Mouse (Mus musculus) gastrocnemius, postnatal 25 days (tissue): Measurements from ENCODE around the gene a. TPM values are rescaled to one million over a fixed set of nuclear protein-coding genes. Genes with fewer than 3 reads are reported as not detected.
"Not testable (repeated sequence)": the region's sequence is repeated elsewhere in the genome, so short reads cannot be mapped to it uniquely, and the experiment has no call there.

ENCODE experiments used
- DNase-seq: peaks from one replicate; pipeline ENCODE4 v3.0.0; 2022
- total RNA-seq, 2 experiments: library from RNA; stranded (reverse); gene quantifications; 1 replicate in 1 of 2; 2 replicates in 1 of 2; pipeline ENCODE4 v1.2.3; 2021

Gene a
- total RNA-seq, 2 experiments from 2014 or later: not detected

DNA sequence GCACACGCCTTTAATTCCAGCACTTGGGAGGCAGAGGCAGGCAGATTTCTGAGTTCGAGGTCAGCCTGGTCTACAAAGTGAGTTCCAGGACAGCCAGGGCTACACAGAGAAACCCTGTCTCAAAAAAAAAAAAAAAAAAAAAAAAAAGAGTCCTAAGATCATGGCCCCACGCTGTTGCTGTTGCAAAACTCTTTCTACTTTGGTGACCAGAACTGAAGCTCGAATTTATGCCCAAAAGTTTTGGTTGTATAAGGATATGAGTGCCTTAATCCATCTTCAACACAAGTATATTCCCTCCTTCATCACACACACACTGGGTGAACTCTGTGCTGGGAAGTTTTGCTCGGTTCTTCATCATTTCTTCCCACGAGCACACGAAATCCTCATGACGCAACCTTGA is 262.3 kb downstream of the a start:
- DNase-seq: not testable (repeated sequence)

DNA sequence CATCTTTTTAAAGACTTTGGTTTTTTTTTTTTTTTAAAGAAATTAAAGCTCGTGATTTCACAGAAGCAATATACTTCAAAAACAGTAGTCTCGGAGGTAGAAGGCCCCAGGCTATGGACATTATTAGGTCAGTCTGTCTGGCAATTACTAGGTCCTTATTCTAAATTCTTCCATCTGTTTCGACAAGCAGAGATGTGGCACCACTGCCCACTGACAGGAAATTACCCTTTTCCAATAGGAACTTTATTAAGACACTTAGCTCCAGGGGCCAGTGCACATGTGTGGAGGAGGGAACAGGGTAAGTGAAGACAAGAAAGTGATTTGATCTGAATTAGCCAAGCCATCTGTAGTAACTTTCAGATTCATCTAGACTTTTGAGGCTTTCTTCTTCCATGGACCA is 263.5 kb downstream of the a start:
- DNase-seq: no peak

DNA sequence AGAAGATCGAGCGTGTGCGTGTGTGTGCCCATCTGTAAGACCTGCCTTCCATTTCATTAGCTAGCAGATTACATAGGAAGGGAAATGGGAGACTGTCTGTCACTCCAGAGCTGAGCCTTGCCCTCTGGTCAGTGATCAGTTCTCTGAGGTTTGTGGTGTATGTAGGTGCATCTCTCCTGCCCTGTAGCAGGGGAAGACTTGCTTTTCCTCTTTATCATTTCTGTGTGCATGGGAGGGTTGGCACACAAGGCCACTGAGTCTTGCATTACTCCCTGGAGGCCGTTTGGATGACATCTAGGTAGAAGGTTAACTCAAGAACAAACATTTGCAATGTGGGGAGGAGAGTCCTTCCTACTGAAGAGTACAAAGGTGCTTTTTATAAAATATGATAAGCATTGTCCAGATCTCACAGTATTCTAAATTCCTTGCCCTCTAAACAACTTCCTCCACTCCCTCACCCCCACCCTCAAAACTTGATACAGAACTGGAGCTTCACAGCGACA is 264.9 kb downstream of the a start:
- no peak for DNase-seq

DNA sequence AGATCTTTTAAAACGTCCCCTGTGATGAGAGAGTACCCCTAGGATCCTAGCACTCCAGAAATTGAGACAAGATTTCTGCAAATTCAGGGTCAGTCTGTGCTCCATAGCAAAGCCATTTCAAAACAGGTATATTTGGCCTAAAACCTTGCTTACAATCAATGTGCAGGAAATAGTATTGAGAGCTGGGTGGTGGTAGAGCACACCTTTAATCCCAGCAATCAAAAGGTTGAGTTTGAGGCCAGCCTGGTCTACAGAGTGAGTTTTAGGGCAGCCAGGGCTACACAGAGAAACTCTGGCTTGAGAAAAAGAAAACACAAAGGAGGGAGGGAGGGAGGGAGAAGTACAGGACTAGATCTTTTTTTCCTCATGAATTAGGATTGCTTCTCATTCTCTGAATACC is 266.2 kb downstream of the a start:
- DNase-seq: no peak

DNA sequence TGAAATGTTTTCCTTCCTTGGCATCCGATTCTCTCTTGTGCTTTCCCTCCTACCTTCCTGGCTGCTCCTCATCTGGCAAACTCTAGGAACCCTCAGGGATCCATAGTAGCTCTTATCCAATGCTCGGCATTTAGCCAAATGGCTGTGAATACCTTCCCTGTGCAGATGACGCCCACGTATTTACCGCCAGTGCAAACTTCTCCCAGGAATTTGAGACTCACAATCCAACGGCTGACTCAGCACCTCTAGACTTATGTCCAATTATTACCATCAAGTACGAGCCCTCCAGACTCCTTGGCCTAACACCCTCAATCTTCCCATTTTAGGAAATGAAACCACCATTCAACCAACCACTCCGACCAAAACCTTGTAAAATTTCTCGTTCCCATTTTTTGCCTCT is 279.8 kb downstream of the a start:
- DNase-seq: no peak

DNA sequence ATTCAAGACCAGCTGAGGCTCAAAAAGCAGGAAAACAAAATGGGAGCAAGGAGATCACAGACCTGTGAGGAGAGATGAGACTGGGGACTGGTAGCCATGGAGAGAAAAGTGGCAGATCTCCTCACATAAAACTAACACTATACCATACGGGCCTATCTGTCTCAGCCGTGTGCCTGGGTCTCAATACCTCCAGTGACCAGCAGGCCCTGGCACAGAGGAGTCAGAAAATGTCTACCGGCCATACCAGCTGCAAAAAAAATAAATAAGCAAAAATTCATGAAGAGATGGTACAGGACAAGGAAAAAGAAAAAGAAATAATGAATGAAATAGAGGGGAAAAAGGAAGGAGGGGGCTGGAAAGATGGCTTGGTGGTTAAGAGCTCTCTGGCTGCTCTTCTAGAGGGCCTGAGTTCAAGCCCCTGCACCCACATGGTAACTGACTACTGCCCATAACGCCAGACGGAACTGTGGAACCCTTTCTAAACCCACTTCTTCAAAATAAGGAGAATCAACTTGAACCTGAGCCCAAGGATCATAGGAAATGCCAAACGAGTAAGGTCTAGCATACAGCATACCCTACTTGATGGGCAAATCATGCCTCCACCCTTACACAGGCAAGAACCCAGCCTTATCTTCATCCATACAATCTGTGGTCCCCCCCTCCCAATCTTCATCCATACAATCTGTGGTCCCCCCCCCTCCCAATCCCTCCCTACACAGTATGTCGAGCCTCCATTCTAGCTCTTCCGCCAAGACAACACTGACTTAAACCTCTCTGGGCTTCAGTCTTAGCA is 281.3 kb downstream of the a start:
- no peak for DNase-seq

DNA sequence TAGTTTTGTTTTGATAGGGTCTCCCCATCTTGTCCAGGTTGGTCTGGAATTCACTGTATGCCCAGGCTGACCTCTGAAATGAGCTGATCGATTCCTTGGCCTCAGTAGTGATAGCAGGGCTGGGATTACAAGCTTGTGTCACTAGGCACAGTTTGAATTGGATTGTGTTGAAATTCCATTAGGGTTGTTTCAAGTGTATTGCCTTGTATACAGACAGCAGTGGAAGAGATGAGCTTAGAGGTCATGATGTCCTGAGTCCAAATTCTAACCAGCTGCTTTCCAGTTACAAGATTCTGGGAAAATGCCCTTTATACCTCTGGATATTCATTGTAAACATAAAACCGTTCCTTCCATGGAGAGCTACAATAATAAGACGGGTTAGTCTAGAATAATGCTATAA is 282.1 kb downstream of the a start:
- DNase-seq: no peak

DNA sequence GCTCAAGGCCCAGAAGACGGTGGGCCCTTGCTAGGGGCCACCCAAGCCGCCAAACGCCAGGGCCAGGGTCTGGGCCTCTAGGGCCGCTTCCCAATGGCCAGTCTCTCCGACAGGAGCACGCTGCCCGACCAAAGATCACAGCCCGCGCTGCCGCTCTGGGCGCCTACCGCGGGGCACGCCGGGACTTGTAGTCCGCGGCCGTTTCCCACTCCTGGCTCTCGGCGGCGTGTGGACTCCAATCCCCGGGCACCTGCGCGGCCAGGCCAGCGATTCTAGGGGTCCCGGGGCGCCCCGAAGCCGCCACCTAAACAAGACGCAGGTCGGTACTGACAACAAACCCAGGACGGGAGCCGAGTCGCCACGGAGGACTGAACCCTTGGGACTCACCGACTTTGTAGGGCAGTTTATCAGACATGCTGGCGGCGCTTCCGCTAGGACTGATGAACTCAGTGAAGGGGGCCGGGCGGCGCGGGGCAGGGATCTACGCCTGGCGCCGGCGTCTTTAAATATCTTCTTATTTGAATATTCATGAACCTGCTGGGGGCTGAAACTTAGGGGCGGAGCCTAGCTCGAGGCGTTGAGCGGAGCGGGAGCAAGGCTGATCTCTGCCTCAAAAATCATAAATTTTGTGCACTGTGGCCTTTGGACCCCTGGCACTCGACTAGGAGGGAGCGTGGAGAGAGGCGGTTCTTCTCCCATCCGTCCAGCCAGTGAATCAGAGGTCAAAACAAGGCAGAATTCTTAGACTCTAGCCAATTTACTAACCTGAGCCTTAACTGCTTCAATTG is 283.0 kb downstream of the a start, which contains the start of gene Ahcy:
TSS of gene Ahcy (minus strand) at position 520 of the 788 bp plus-strand sequence.
- peak; percentile 91 for DNase-seq

DNA sequence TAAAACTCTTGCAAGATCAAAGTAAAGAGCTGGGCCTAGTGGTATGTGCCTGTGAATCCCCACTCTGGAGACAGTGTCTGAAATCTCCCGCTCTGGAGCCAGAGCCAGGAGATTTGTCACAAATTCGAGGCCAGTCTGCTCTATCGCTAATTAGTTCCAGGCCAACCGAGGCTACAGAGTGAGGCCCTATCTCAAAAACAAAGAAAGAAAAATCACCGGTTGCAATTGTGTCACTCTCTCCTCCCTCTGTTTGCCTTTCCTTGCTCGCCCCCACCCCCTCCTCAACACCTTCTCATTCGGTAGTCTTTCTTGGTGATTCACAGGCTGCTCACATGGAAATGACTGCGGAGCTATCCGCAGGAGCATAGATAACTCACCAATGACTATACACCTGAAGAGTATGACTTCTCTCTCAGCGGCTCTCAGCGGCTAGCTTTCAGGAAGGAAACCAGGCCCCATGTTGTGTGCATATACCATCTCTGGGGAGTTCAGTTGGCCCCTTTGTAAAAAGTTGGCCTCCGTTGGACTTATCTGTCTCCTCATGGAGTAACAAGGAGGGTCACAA is 283.6 kb downstream of the a start:
- no peak for DNase-seq

DNA sequence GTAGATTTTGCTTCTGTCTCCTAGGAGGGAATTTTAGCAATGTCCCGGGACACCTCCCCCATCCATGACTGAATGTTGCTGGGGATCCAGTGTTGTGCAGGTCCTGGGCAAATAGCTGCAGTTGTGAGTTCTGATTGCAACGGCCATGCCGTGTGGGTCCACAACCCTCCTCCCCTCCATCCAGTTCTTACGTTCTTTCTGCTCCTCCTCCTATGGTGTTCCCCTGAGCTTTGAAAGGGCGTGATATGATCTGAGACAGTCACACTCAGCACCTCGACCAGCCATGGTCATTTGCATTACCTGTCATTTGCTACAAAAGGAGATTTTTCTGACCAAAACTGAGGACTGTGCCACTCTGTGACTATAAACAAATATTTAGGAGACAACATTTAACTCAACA is 284.4 kb downstream of the a start:
- no peak for DNase-seq

DNA sequence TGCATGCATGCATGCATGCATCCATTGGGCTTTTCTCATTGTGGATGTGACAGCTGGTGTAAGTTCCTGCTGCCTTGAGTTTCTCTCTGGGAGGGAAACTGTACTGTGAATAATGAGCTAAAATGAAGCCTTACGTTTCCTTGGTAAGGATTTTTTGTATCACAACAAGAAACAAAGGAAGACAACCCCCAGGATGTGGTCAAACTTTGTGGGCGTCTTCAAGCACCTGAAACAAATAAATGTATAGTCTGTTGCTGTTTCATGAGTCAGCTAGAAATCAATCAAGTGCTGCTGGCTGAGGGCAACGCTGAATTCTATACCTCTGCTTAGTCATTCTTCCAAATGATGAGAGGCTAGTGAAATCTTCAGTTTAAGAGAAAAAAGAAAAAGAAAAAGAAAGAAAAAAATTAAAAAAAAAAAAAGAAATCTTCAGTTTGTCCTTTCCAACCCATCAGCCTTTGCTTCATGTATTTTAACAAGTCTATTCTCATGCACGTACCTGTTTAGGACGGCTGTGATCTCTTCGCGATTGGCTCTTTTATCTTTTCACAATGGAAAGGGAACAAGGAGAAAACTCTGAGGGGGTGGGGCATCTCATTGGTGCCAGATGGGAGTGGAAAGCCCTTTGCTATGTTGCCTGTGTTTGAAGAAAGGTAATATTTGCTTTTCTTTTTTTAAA is 288.4 kb downstream of the a start:
- no peak for DNase-seq

DNA sequence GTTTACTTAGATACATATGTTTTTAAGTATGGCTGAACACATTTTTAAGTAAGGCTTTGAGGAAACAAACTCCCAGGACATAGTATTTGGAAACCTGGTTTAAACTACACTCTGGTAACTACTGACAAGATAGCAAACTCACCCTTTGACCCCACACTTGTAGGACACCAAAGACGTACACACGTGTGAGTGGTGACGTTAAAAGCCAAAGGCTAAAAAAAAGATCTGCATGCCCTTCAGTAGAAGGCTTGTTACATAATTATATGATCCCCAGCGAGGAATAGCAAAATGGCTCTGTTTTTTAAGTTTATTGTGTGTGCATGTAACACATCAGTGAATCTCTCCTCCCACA is 289.0 kb downstream of the a start:
- no peak for DNase-seq

DNA sequence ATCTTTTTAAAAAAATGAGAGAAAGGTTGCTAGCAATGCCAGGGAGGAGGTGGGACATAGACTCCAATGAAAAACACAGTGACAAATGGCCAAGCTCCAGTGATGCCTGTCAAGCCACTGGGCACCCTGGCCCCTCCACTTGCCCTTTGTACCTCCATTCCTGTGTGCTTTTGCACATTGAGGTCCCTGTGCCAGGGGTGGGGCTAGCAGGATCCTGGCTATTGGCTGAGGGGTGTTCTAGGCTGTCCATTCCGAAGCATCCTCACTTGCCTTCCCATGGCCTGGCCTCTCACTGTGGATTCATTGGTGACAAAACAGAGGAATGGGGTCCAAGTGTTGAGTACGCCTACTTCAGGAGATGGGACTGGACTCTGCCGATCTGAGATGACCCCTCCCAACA is 289.9 kb downstream of the a start:
- no peak for DNase-seq

DNA sequence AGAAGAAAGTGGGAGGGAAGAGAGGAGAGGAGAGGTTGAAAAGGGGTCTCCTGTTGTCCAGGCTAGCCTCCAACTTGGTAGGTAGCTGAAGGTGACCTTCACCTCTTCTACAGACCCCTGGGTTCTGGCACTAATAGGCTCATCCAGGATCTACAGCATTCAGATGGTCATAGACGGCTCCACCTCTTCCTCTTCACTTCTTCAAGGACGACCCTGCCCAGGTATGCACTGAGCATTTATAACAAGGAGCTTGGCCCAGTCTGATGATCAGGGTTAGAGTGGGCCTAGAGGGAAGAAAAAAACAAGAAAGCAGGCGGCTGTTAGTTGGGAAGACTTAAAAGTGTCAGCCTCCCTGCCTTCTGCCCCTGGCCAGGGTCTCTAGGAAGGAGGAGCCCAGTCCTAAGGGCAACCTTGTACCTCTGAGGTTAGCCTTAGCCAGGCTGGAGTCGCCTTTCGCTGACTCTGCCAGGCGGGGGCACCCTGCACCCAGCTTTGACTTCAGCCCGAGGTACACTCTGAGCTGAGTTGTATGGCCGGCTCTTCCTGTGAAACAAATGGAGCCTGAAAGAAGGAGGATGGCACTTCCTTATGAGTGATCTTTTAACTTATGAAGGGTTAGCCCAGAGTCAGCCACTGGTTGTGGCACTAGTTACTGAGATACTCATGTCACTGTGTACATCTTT is 291.1 kb downstream of the a start:
- peak; percentile 46 for DNase-seq

DNA sequence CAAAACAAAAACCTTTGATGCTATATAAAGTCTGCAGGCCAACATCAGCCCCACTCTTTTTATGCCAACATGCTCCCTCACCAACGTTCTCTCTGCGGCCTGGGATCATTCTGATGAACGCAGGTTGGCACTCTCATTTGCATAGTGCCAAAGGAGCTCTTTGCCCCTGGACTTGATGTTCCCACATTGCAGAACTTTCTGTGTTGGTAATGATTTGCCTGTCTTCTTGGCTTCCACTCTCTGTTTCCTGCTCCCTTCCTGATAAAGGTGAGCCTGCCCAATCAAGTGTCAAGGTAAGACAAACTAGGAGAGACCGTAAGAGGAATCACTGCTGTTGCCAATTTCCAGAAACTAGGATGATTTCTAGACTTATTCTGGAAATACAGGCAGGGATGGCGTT is 293.3 kb downstream of the a start:
- DNase-seq: no peak

DNA sequence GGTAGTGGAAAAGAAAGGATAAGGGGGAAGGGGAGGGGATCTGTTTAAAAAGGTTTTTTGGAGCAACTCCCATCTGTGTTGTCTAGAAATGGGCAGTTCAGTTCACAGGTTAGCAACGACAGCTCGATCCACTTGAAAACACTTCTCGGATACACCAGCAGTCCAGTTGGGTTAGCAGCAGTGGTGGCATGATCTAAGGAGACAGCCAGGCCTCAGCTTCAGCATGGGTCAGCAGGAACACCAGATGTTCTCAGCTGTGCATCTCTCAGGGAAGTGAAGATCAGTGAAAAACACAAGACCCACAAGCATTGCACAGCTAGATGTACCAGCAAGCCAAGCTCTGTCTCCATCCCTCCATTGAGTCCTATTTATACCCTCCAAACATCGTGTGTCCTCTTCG is 295.1 kb downstream of the a start:
- no peak for DNase-seq

DNA sequence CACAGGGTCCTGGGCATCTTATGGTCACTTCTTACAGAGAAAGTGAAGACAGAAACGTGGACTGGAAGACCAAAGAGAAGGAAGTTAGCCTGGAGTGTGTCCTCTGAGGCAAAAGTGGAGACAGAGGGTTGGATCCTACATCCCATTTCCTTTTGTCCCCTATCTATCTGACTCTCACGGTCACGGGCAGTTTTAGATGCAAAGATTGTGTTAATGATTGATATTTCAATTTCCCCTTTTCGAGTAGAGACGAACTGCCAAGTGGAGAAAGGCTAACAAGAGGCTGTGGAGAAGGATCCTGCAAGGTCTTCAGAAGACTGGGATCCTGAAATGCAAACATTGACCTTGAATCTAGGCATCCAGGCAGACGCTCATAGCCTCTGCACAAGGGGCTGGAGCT is 297.1 kb downstream of the a start:
- DNase-seq: no peak

DNA sequence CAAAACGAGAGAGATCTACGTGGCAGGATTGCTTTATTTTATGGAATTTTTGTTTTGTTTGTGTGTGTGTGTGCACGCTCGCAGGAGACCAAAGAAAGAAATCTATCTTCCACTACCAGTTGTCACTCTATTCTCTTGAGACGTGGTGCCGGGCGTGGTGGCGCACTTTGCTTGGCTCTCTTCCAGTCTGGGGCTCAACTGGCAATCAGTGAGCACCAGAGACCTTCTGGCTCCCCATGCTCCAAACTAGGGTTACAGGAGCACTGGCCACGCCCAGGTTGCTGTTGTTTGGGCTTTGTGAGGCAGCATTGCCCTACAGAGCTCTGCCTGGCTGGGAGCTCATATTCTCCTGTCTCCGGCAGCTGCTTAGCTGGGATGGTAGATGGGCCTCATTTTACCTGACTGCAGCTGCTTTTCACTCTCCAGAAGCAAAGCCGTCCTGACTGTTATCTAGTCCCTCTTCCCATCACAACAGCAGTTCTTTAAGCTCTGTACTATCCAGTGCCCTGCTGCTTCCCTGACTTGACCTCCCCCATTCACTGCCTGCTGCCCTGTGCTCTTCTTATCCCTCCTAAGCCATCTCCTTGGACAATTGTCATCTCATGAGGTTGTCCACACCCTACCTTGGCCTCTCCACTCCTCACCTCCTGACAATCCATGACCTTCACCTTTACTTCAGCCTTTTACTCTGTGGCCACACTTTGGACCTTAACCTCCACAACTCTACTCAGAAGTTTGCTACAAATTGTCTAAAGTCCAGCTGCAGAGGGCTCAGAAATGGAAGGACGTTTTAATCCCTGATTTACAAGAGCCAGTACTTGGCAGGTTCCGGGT is 299.9 kb downstream of the a start:
- DNase-seq: no peak

DNA sequence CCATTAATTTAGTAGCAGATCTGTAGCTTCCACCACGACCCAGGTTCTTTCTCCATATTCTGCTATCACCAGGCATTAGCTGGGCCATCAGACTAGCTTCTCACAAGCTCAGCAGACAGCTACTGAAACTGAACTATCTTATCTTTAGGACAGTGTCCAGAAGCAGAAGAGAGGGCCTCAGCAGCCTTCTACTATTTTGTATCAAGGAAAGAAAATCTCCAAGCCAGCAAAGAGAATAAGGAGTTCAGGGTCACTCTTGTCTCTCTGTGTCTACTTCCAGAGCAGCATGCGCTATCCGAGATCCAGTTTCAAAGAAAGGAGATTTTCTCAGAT is 300.5 kb downstream of the a start:
- no peak for DNase-seq

DNA sequence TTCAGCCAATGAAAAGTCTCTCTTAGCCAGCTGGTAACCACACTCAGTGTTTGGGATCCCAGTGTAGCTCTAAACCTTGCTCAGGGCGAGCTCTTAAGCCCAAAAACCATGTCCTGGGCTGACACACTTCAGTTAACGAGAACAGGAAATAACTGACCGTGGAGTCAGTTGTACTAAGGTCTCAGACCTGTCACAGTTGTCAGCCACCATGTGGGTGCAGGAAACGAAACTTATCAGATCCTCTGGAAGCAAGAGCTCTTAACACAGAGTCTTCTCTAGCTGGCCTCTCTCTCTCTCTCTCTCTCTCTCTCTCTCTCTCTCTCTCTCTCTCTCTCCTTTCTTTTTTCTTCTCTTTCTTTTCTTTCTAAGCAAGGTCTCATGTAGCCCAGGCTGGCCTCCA is 302.2 kb downstream of the a start:
- no peak for DNase-seq

DNA sequence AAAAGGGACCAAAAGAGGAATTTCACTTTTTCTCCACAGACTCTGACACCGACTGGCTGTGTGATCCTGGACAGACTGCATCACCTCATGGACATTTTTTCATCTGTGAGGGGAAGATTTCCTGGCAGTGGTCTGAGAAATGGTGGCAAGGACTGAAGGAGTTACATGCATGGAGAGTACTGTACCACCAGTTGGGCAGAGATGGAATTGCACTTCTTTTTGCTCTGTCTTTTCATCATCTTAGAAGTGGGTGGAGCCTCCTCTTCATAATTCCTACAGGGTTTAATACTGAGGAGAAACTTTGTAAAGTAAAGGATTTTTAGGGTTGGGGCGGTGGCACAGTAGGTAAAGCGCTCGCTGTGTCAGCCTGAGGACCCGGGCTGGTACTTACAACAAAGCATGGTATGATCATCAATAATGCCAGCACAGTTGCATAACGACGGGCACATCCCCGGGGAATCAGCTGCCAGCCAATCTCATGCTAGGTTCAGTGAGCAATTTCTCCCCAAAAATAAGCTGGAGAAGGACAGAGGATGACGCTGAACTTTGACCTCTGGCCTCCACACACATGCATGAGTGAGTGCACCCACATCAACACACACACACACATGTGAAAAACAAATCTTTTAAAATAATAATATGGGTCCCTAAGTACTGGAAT is 307.6 kb downstream of the a start:
- no peak for DNase-seq
